Mouse (Mus musculus) layer of hippocampus, adult 2 months (tissue): ENCODE data around the gene Lsm3. TPM values are rescaled to one million over a fixed set of nuclear protein-coding genes. Genes with fewer than 3 reads are reported as not detected.

Experiments
- DNase-seq, 2 experiments: peaks; one replicate each; pipeline ENCODE4 v3.0.0; 2022; ENCODE audit warnings: low spot score in 2 of 2
- H3K27ac ChIP-seq: fragments of 200-600 bp; 2 replicates; pipeline ENCODE4 v1.8.1; 2022
- H3K4me3 ChIP-seq: fragments of 200-600 bp; 2 replicates; pipeline ENCODE4 v1.8.1; 2022; ENCODE audit warnings: mild to moderate bottlenecking
- CTCF ChIP-seq: fragments of 200-600 bp; conservative IDR thresholded peaks from 2 replicates; pipeline ENCODE4 v1.8.1; 2022; ENCODE audit warnings: antibody characterized with exemption, mild to moderate bottlenecking, moderate library complexity
- total RNA-seq, 2 experiments: library from RNA; stranded (reverse); gene quantifications; 2 replicates each; pipeline ENCODE4 v1.2.3; 2021

Lsm3 gene
- total RNA-seq, 2 experiments from 2014 or later: 35.0 to 36.9 TPM

DNA sequence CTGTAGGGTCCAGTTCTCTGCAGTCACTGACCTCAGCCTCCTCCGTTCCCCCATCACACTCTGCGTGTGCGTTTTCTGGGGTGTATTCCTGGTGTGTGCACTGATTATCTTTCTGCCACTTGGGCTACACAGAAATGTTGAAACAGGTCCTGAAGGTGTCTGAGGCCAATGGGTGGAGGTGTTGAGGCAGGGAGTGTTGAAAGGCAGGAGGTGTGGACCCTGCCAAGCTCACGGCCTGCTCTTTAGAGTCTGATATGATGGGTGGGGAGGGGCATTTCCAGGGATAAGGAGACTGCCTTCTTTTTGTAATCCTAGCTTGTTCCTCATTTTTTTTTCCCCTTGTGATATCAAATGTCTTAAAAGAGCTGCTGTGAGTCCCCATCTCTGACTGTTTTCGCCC, 27.3 kb downstream of the Lsm3 start:
- Histone ChIP-seq H3K4me3 (no peak overlapping the region), H3K27ac (no peak overlapping the region)
- DNase-seq: no peak
- TF ChIP-seq CTCF: no peak

GRCm38 (mm10) chr6:91546241-91546884, 30.6 kb downstream of the Lsm3 start:
- no peak for DNase-seq
- no peak for TF ChIP-seq CTCF
- H3K27ac ChIP-seq: no peak overlapping the region
- no peak overlapping the region for H3K4me3 ChIP-seq

DNA sequence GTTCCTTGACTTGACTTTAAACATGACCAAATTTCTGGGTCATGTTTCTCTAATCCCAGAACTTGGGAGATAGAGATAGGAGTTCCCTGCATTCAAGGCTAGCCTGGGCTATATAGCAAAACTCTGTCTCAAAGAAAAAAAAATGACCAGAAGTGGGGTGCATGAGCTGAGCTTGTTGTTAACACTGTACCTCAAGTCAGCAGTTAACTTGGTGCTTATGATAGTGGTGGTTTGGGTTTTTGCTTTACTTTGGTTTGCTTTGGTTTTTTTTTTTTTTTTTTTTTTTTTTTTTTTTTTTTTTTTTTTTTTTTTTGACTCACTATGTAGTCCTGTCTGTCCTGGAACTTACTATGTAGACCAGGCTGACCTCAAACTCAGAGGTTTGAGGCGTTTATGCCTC, 31.6 kb downstream of the Lsm3 start:
- DNase-seq: no peak
- Histone ChIP-seq H3K27ac (no peak overlapping the region), H3K4me3 (no peak overlapping the region)
- TF ChIP-seq CTCF: no peak

DNA sequence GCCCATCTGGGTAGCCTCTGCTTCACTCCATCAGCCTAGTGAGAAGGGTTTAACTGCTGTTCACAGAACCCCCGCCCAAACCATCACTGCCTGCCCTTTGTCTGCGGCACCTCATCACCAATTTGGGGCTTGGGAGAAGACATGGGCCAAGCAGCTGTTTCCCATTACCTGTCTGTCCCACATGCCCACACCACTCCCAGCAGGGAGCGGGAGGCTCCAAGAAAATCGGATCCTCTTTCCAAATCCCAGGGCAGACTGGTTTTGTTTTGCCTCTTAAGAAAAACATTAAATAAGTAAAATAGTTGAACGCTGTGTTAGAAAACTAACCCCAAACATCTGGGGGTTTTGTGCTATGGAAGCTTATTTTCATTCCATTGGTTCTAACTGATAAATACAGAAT, 33.9 kb downstream of the Lsm3 start:
- Histone ChIP-seq H3K4me3 (no peak overlapping the region), H3K27ac (no peak overlapping the region)
- no peak for TF ChIP-seq CTCF
- DNase-seq: no peak

DNA sequence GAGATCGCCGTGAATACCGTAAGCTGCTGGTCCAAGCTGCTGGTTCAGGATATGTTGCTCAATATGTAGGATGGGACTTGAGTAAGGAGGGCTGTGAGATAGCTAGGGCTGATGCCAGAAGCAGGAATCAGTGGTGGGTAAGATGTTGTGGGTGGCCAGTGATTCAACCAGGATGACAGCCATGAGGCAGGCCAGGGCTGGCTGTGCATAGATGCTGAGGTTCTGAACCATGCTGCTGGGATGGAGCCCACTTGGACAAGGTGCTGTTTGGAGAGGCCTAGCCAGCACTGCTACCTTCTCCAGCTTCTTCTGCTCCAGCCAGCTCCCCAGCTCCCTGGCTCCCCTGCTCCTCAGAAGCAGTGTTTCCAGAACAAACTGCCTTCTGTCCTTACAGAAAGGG, 35.9 kb downstream of the Lsm3 start:
- Histone ChIP-seq H3K4me3 (no peak overlapping the region), H3K27ac (no peak overlapping the region)
- no peak for DNase-seq
- TF ChIP-seq CTCF: no peak

DNA sequence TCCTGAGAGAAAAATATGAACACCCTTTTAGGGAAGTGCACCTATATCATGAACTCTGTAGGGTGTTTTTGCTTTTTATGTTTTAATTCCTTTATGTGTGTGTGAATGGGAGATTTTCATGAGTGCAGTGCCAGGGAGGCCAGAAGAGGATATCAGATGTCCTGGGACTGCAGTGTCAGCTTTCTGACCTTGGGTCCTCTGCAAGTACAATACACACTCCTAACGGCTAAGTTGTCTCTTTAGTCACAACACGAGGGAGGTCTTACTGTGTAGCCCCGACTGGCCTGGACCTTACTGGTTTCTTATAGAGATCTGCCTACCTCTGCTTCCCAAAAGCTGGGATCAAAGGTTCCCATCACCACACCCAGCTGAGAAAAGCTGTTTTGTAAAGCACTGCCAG, 37.0 kb downstream of the Lsm3 start:
- Histone ChIP-seq H3K4me3 (no peak overlapping the region), H3K27ac (no peak overlapping the region)
- DNase-seq: no peak
- no peak for TF ChIP-seq CTCF

DNA sequence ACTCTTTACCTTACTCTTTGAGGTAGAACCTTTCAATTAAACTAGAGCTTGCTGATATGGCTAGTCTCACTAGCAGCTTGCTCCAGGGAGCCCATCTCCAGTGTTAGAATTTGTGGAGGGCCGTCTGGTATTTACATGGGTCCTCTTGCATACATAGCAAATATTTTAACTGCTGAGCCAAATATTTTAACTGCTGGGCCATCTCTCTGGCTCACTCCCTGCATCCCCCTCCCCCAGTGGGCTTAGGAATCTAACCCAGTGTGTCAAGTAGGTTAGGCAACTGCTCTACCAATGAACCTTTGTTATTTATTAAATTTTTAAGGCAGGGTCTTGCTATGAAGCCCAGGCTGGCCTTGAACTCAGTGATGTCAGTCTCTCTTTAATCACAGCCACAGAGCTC, 42.8 kb downstream of the Lsm3 start:
- no peak overlapping the region for H3K27ac ChIP-seq
- H3K4me3 ChIP-seq: no peak overlapping the region
- no peak for DNase-seq
- TF ChIP-seq CTCF: no peak

GRCm38 (mm10) chr6:91559371-91559770, 43.6 kb downstream of the Lsm3 start:
- Histone ChIP-seq H3K4me3 (no peak overlapping the region), H3K27ac (0 out of 2 replicates have a peak overlapping the region, but pooled peaks have one; percentile 51)
- DNase-seq: peak; percentile 72 to 81
- TF ChIP-seq CTCF: no peak

DNA sequence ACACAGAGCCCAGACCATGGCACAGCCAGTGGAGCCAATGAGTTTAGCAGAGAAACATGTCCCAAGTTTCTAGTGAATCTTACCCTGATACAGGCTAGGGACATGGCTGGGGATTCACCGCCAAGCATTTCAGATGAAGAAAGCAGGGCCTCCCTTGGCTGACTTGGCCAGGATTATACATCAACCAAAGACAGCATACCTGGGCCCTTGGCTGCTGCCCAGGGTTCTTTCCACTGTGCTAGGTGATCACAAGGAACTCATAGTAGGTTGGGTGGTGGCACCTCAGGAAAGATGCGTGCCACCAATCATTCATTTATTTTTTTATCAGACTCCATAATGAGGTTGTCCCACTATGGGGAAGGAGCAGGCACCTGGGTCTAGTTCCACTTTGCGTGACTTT, 44.5 kb downstream of the Lsm3 start:
- TF ChIP-seq CTCF: no peak
- H3K27ac ChIP-seq: no peak overlapping the region
- no peak for DNase-seq
- H3K4me3 ChIP-seq: no peak overlapping the region

- no peak for TF ChIP-seq CTCF
Measured at GRCm38 (mm10) chr6:91563031-91563430, 47.3 kb downstream of the Lsm3 start.

DNA sequence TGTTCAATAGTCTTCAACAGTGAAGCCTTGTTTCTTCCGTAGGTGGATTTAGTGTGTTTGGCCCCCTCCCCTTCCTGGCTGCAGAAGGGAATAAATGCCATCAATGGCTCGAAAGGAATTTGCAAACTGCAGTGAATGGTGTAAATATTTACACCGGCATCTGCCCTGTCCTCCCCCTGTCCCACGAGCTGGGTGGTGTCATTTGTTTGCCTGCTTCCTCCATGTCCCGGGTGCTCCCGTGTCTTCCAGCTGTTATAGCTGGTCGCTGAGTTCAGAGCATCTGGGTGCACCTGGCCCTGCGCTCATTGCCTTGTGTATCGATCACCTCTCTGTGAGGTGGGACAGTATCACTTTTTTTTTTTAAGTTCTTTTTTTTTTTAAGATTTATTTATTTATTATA, 50.7 kb downstream of the Lsm3 start:
- DNase-seq: no peak
- Histone ChIP-seq H3K27ac (no peak overlapping the region), H3K4me3 (no peak overlapping the region)
- TF ChIP-seq CTCF: no peak

More at GRCm38 (mm10) chr6:91563031-91563430, 47.3 kb downstream of the Lsm3 start:
- Histone ChIP-seq H3K27ac (no peak overlapping the region), H3K4me3 (no peak overlapping the region)
- no peak for DNase-seq

Other genes starting within 250 kb of the Lsm3 start
- 10 to 100 TPM; 18.0 to 25.3 TPM for gene Wnt7a, start 104.6 kb upstream of the Lsm3 start, total RNA-seq
- gene Chchd4, start 42.4 kb upstream of the Lsm3 start, total RNA-seq: 10 to 100 TPM; 19.3 to 21.8 TPM
- 10 to 100 TPM; 28.3 to 28.7 TPM for gene Tmem43, start 42.2 kb upstream of the Lsm3 start, total RNA-seq
- gene Xpc, start within 50 bp of the Lsm3 start, total RNA-seq: 10 to 100 TPM; 12.2 to 14.0 TPM
- 100 to 1,000 TPM; 136 to 138 TPM for gene Slc6a6, start 168.1 kb downstream of the Lsm3 start, total RNA-seq